Mouse (Mus musculus): ENCODE measurements around the gene Rph3al. TPM values are rescaled to one million over a fixed set of nuclear protein-coding genes. Genes with fewer than 3 reads are reported as not detected.

The Rph3al gene
- total RNA-seq, 2 experiments from 2014 or later, result 7.4 to 10.0 TPM

- DNase-seq, result peak; percentile 49 to 57
Measured at GRCm38 (mm10) chr11:75813085-75813484, 125.1 kb downstream of the Rph3al start.

DNA sequence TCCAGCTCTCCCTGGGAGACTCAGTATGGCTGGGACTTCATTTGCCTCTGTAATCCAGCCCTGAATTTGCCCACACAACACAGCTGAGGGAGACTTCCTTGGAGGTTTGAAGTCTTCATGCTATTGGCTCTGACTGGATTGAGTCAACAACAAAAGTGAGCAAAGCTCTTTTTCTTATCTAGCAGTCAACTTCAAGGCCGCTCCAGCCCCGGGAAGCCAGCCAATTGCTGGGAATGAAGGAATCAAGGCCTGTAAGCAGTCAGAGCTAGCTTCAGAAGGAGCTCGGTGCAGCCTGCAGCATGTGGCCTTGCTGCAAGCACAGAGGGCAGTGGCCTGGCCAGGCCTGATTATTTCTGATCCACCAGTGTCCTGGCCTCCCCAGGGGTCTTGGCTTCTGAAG is 126.3 kb downstream of the Rph3al start:
- DNase-seq, result peak; percentile 94 to 95

- no peak for DNase-seq
Measured at GRCm38 (mm10) chr11:75810526-75810925, 127.7 kb downstream of the Rph3al start.

GRCm38 (mm10) chr11:75807486-75807885 is 130.7 kb downstream of the Rph3al start:
- peak in 1 of 2 experiments; percentile 21 for DNase-seq

DNA sequence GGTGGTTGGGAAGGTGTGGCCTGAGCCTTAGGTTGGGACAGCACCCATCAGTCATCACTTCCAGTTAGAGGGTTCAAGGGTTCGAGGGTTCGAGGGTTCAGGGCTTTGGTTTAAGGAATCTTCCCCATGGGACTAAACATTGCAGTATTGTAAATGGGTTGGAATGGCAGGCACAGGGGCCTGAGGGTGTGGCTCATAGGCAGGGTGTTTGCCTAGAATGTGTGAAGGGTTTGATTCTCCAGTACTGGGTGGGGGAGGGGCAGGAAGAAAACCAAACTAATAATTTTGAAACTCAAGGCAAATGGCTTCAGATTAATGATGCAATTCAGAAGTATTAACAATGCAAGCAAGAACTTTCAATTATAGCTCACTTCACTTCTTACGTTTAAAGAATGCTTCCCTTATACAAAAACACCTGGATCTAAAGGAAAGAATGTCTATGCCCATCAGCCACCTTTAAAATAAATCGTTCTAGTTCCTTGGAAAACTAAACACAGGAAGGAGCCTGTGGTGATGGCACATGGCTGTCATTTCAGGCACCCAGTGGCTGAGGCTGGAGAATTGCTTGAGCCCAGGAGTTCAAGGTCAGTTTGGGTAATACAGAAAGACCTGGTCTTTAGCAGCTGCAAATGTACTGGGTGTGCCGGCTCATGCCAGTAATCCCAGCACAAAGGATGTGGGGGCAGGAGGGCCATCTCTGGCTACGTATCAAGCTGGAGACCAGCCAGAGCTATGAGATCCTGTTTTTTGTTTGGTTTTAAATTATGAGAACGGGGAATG is 136.3 kb downstream of the Rph3al start:
- no peak for DNase-seq

- no peak for DNase-seq
Measured at GRCm38 (mm10) chr11:75801369-75801768, 136.9 kb downstream of the Rph3al start.

DNA sequence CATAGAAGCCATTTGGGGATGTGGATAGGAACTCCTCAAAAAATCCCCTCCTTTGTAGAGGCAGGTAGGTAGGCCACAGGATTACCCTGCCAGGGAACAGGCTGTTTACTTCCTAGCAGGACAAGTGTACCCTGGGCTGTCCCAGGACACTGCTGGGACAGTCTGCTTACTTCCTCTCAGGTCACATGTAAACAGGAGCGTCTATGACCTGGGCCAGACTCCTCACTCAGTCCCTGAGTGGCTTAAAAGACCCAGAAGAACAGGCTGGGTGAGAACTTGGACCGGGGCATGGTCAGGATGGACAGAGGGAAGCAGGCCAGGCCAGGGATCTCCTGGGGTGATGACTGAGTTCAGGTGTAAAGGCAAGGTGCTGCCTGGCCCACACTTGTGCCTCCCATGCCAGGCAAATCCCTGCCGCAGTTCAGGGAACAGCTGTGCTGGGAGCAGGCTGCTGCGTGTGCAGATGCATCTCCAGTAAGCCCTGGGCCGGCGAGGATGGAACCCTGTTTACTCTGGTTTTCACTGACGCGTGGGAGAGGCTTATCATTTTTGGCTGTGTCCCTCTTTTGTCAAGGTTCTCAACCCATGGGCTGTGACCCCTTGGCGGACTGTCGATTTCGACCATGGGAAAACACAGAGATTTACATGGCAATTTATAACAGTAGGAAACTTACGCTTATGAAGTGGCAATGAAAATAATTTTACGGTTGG is 141.5 kb downstream of the Rph3al start:
- DNase-seq, result peak; percentile 35 to 61

- no peak for DNase-seq
Measured at GRCm38 (mm10) chr11:75796029-75796445, 142.2 kb downstream of the Rph3al start, which contains the start of gene Doc2b. Doc2b (minus strand) TSS chr11:75796049.

- DNase-seq, result peak in 1 of 2 experiments; percentile 22
Measured at GRCm38 (mm10) chr11:75795321-75795636, 142.9 kb downstream of the Rph3al start.

- DNase-seq, result no peak
Measured at GRCm38 (mm10) chr11:75794602-75795320, 143.5 kb downstream of the Rph3al start.

DNA sequence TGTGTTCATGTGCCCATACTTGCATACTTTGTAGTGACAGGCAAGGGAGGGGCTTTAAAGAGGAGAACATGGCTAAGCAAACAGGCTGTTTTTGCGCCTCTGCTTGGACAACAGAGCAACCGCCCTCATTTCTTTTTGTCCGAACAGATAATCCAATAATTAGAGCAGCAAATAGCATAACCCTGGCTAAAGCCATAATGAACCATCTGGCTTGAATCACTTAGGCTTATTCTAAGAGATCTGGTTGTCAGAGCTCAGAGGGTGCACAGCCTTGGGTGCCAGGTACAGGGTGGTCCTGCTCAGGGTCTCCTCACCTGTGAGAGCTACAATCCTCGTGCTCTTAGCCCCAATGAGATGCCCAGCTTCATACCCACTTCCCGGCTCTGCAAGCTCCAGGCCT is 144.9 kb downstream of the Rph3al start:
- DNase-seq, result no peak

DNA sequence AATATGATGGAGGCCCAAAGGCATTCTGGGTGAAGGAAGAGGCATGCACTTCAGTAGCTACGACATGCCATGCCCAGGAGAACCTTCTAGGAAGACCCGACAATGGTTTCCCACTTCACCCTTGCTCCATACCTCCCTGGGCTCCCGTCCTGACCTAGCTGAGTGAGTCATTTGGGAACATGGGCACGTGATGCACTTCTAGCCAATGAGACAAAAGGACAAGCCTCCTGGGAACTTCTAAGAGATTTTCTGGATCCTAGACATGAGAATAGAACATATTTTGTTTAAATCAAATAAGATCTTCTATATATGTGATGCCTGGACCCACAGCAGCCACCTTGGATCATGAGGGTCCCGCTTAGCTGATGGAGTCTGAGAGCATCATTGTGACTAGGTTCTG is 145.7 kb downstream of the Rph3al start:
- no peak for DNase-seq

DNA sequence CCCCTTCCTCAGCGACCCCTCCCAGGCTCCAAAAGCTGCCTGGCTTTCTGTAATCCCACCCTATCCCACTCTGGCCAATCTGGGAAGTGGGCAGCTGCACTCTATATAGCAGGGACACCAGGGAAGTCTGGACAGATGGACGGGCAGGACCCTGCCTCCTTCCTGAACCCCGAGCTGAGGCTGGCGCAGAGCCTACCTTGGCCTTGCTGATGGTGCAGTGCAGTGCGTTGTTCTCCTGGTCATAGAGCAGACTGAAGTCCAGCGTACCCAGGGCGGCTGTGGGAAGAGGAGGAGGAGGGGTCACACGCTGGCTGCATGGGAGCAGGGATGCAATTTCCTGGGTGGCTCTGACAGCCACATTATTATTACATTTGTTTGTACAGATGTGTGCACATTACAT is 152.3 kb downstream of the Rph3al start:
- no peak for DNase-seq

DNA sequence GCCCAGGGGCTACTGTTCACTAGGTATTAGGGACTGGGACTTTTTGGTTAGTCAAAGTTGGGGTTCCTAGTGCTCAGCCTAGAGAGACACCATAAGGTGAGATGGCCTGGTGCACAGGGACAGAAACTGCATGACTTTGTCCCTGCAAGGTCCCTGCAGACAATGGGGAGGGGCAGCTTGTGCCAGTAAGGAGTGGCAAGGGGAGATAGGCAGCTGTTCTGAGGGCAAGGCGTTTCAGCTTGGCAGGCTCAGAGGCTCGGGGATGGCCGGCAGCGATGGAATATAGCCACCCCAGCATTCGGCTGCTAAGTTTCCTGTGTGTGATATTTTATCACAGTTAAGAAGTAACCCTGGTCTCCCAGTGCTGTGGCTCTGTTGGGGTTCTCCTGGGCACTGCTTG is 154.4 kb downstream of the Rph3al start:
- no peak for DNase-seq

DNA sequence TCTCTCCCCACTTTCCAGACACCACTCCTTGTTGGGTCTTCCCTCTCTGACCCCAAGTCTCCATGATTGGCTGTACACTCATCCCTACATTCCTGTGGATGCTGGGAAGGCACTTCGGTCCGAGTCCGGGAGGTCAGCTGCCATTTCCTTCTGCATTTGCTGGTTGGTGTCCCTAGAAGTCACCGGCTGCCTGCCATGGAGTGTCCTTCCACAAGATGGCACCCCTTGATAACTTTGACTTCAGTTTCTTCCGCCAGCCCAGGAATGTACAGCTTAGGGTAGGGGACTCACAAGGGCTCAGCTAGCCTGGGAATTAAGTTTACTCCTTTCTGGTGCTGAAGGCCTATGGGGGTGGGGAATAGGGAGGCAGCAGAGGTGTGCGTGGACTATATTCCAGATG is 156.3 kb downstream of the Rph3al start:
- peak; percentile 51 to 79 for DNase-seq

Other genes starting within 250 kb of the Rph3al start
- 100 to 1,000 TPM; 547 to 552 TPM for gene Ywhae, start 205.6 kb downstream of the Rph3al start, total RNA-seq (2021)
- gene Doc2b, start 142.4 kb downstream of the Rph3al start, total RNA-seq (2021), result 1 to 10 TPM; 1.2 to 2.3 TPM
- under 1 TPM in 1 of 2 experiments, not detected in 1; 0.64 TPM for gene 1700016K19Rik, start 61.5 kb upstream of the Rph3al start, total RNA-seq (2021)
- 10 to 100 TPM; 28.6 to 35.8 TPM for gene Rflnb, start 89.4 kb upstream of the Rph3al start, total RNA-seq (2021)
- gene Vps53, start 241.2 kb upstream of the Rph3al start, total RNA-seq (2021), result 10 to 100 TPM; 25.5 to 26.9 TPM
- gene Fam57a, start 241.2 kb upstream of the Rph3al start, total RNA-seq (2021), result 1 to 10 TPM; 3.5 to 3.8 TPM